In genomic region chr9:116178151-116178550, GRCm38 (mm10) we compare ENCODE assay signal across 14 mouse cellular contexts. TPM values are rescaled to one million over a fixed set of nuclear protein-coding genes. Genes with fewer than 3 reads are reported as not detected.
A peak's percentile ranks its signal among the peaks of the same experiment; 100 is the strongest.
DNase-seq lines count a peak whose midpoint lies in the region; ATAC-seq and TF ChIP-seq lines count a peak whose summit lies in the region.
"Had no signal": no experiment of that assay in that cellular context is flagged by ENCODE, and none has a peak within 500 bp of the region (broad histone marks: within the 10 kb centered on the region; RNA-seq: fewer than 3 reads in every experiment).

No protein-coding gene starts in this region.

- in situ Hi-C loops in CH12.LX (cut with MboI; ENCODE audit: low pct_ligation_motif_present, low pct_unique_long_range_greater_than_20kb, low sequenced_read_pairs): loop anchor here (5.0 to 10.0 kb wide), 2 partner anchors 34 to 93 kb away; no protein-coding TSS in a partner anchor

- no peak overlapping the region for H3K4me3 ChIP-seq in liver, adult 2 months (ENCODE audit: insufficient read depth, low read depth, low read length)
- no peak overlapping the region for H3K4me3 ChIP-seq in liver, embryonic 12.5 days
- no peak overlapping the region for H3K4me3 ChIP-seq in CH12.LX (replicated peaks in 1 of 3; ENCODE audit: low read depth in 2 of 3, low read length in 2 of 3, poor library complexity in 1 of 3)
- H3K4me3 ChIP-seq: forebrain, embryonic 15.5 days had no signal

- 0 out of 2 replicates have a peak overlapping the region, but pooled peaks have one; percentile 8 for H3K27ac ChIP-seq in liver, adult 2 months (replicated peaks; ENCODE audit: insufficient read depth, low read depth, low read length)
- H3K27ac ChIP-seq in liver, embryonic 12.5 days: no peak overlapping the region
- no peak overlapping the region for H3K27ac ChIP-seq in CH12.LX (ENCODE audit: insufficient read depth, low read depth)
- H3K27ac ChIP-seq: forebrain, embryonic 15.5 days; hindbrain, postnatal 0 days; kidney, postnatal 0 days had no signal

- peak; percentile 33 for DNase-seq in adrenal gland, postnatal 14 days
- no peak for DNase-seq in adrenal gland, adult 18-20 months (ENCODE audit: low spot score in 2 of 2)
- DNase-seq in liver, adult 2 months (ENCODE audit: extremely low read depth, low read depth, low spot score): peak; percentile 92
- DNase-seq in CH12.LX (ENCODE audit: extremely low read depth): peak; percentile 63
- no peak for DNase-seq in retina, postnatal 1 day
- DNase-seq in cerebellum, postnatal 14 days: no peak
- DNase-seq: cerebellum, postnatal 10 days; left cerebral cortex, postnatal 4 days; thymus, adult 18-20 months had no signal

- no peak for TF ChIP-seq EP300 in CH12.LX (IDR thresholded peaks at IDR 0.05; ENCODE audit: low read length)

- 36% methylated on average over 3 of the region's 3 CpGs for WGBS in liver, adult 2 months
- WGBS in liver, embryonic 12.5 days (ENCODE audit: insufficient replicate concordance): 27% methylated on average over 3 of the region's 3 CpGs

- no peaks in the 10 kb centered on the region for H3K36me3 ChIP-seq in liver, adult 2 months (ENCODE audit: control insufficient read depth, insufficient read depth, low read length)
- H3K36me3 ChIP-seq in liver, embryonic 12.5 days: no peaks in the 10 kb centered on the region
- peaks cover 0 to 4% of the 10 kb centered on the region in 2 experiments for H3K36me3 ChIP-seq in CH12.LX (replicated peaks in 1 of 2; ENCODE audit: control insufficient read depth in 1 of 2, insufficient read depth in 1 of 2, low read length in 1 of 2)
- H3K36me3 ChIP-seq: forebrain, embryonic 15.5 days had no signal

- peaks cover 19% of the 10 kb centered on the region for H3K4me1 ChIP-seq in liver, adult 2 months (ENCODE audit: control insufficient read depth, insufficient read depth, low read length)
- peaks cover 16% of the 10 kb centered on the region; the same call in 1 of the 2 replicates for H3K4me1 ChIP-seq in liver, embryonic 12.5 days
- H3K4me1 ChIP-seq in CH12.LX (ENCODE audit: control insufficient read depth in 1 of 2, insufficient read depth in 2 of 2): peaks cover 8 to 48% of the 10 kb centered on the region in 2 experiments

- no peak overlapping the region for H3K4me2 ChIP-seq in liver, embryonic 12.5 days
- H3K4me2 ChIP-seq in CH12.LX (ENCODE audit: insufficient read depth, low read depth, poor library complexity, severe bottlenecking): no peak overlapping the region
- H3K4me2 ChIP-seq: forebrain, embryonic 15.5 days had no signal

- no peaks in the 10 kb centered on the region for H3K9me3 ChIP-seq in liver, embryonic 12.5 days (replicated peaks)
- H3K9me3 ChIP-seq in CH12.LX (replicated peaks; ENCODE audit: low read length): no peaks in the 10 kb centered on the region
- H3K9me3 ChIP-seq: forebrain, embryonic 15.5 days had no signal

- TF ChIP-seq POLR2A in liver, adult 2 months (IDR thresholded peaks at IDR 0.05; ENCODE audit: extremely low read depth, insufficient read depth, low read length): no peak
- TF ChIP-seq POLR2A in CH12.LX (IDR thresholded peaks at IDR 0.05; ENCODE audit: low read depth, low read length): no peak

- TF ChIP-seq RAD21 in CH12.LX (IDR thresholded peaks at IDR 0.05; ENCODE audit: low read depth, low read length): no peak

- no peaks in the 10 kb centered on the region for H3K27me3 ChIP-seq in liver, adult 2 months (ENCODE audit: control insufficient read depth, insufficient read depth, low read length)
- H3K27me3 ChIP-seq in liver, embryonic 12.5 days (replicated peaks): peaks cover 6% of the 10 kb centered on the region; the same call in 1 of the 2 replicates
- H3K27me3 ChIP-seq in CH12.LX (replicated peaks): no peaks in the 10 kb centered on the region

- TF ChIP-seq CTCF in liver, adult 2 months (IDR thresholded peaks at IDR 0.05; ENCODE audit: low read depth, low read length): no peak
- TF ChIP-seq CTCF in CH12.LX (conservative IDR thresholded peaks at IDR 0.05 in 1 of 2, IDR thresholded peaks at IDR 0.05 in 1 of 2; ENCODE audit: low read depth in 2 of 2, low read length in 2 of 2): no peak

- no peak overlapping the region for H3K9ac ChIP-seq in liver, adult 2 months (ENCODE audit: low read depth, low read length)
- no peak overlapping the region for H3K9ac ChIP-seq in liver, embryonic 12.5 days
- H3K9ac ChIP-seq in CH12.LX (ENCODE audit: insufficient read depth, low read depth): no peak overlapping the region
- H3K9ac ChIP-seq: forebrain, embryonic 15.5 days had no signal

- H3K79me2 ChIP-seq in liver, adult 2 months (ENCODE audit: control insufficient read depth, insufficient read depth, low read length): peaks cover 3% of the 10 kb centered on the region; the same call in 1 of the 2 replicates
- peaks cover 18% of the 10 kb centered on the region for H3K79me2 ChIP-seq in CH12.LX (replicated peaks; ENCODE audit: control insufficient read depth, extremely low read depth, insufficient read depth, poor library complexity, severe bottlenecking)

- no peak for ATAC-seq in liver, embryonic 12.5 days
- peak; percentile 64 for ATAC-seq in megakaryocyte progenitor cell, adult 5-6 weeks (replicated peaks; ENCODE audit: poor library complexity)
- ATAC-seq: forebrain, embryonic 15.5 days; hindbrain, postnatal 0 days had no signal

- dilution Hi-C loops in CH12.LX (cut with MboI; ENCODE audit: extremely low pct_ligation_motif_present, extremely low pct_unique_long_range_greater_than_20kb, low sequenced_read_pairs): no loop called here

TF ChIP-seq in CH12.LX, 34 proteins besides CTCF, POLR2A, EP300 and RAD21:
- TF ChIP-seq POLR2AphosphoS2 (IDR thresholded peaks at IDR 0.05; ENCODE audit: low read depth, low read length) (no peak), NRF1 (IDR thresholded peaks at IDR 0.05; ENCODE audit: low read depth, low read length) (no peak), GABPA (IDR thresholded peaks at IDR 0.05; ENCODE audit: insufficient replicate concordance, low read depth, low read length) (no peak), ETS1 (conservative IDR thresholded peaks at IDR 0.05; ENCODE audit: low read depth, low read length) (peak; percentile 45), RCOR1 (conservative IDR thresholded peaks at IDR 0.05; ENCODE audit: low read depth, low read length) (no peak), KAT2A (IDR thresholded peaks at IDR 0.05; ENCODE audit: insufficient replicate concordance, low read length) (no peak), JUN (IDR thresholded peaks at IDR 0.05; ENCODE audit: insufficient read depth, low read depth, low read length) (no peak), PAX5 (IDR thresholded peaks at IDR 0.05; ENCODE audit: low read length) (no peak)

RNA-seq across cellular contexts. Expression of gene Tgfbr2, which starts 3.0 kb away (rescaled TPM):
- 62.4 and 84.4 TPM in 2 replicates for total RNA-seq in adrenal gland, postnatal 14 days (2021)
- total RNA-seq in adrenal gland, adult 18-20 months (2021): 10 to 100 TPM; 61.3 to 82.4 TPM
- 8.3 and 10.3 TPM in 2 replicates for total RNA-seq in liver, adult 2 months (2014; rRNA removed)
- polyA plus RNA-seq in liver, adult 2 months (2012; rRNA removed): 5.7 and 8.2 TPM in 2 replicates
- 6.9 and 7.1 TPM in 2 replicates for polyA plus RNA-seq in liver, embryonic 12.5 days (2016; fragmentation: Nextera tagmentation; extraction: Ambion mirVana)
- total RNA-seq in CH12.LX (2012; rRNA removed): 43.0 and 46.3 TPM in 2 replicates
- 19.6 and 21.2 TPM in 2 replicates for total RNA-seq in CH12.LX (2014; rRNA removed)
- polyA plus RNA-seq in CH12.LX (2012; ENCODE audit: insufficient read length, low read depth): 37.4 and 42.8 TPM in 2 replicates
- 8.2 and 8.3 TPM in 2 replicates for total RNA-seq in megakaryocyte progenitor cell, adult 5-6 weeks (2015)
- 5.9 and 6.5 TPM in 2 replicates for total RNA-seq in megakaryocyte progenitor cell, adult 5-6 weeks (2017)

Comparison
In these comparisons a context has a peak if more than half of its experiments do, and no peak if none do; other contexts are left out.
1. DNase-seq: peak in adrenal gland, postnatal 14 days (single experiment), liver, adult 2 months (single experiment) and CH12.LX (single experiment); none in adrenal gland, adult 18-20 months (0 of 2), retina, postnatal 1 day (single experiment) and cerebellum, postnatal 14 days (0 of 2).